Mouse (Mus musculus) forebrain, embryonic 14.5 days (tissue): ENCODE results near the gene Rab5if. TPM values are rescaled to one million over a fixed set of nuclear protein-coding genes. Genes with fewer than 3 reads are reported as not detected.
A peak's percentile ranks its signal among the peaks of the same experiment; 100 is the strongest.
"Not testable (repeated sequence)": the region's sequence is repeated elsewhere in the genome, so short reads cannot be mapped to it uniquely, and the experiment has no call there.

ENCODE experiments used
- ATAC-seq: fragments of 200-750 bp; cut with Nextera tagmentation; 2 replicates; pipeline ENCODE4 v1.8.0; 2017; ENCODE audit warnings: mild to moderate bottlenecking, moderate library complexity
- DNase-seq: peaks from one replicate; pipeline ENCODE4 v3.0.0-alpha.2; 2015; ENCODE audit warnings: low spot score
- H3K27ac ChIP-seq: fragments of 300-500 bp; sonication (generic); 2 replicates; pipeline ENCODE4 v1.5.1; 2014; ENCODE audit warnings: low read depth, mild to moderate bottlenecking, control low read depth, low read length, moderate library complexity
- H3K27me3 ChIP-seq: fragments of 300-500 bp; sonication (generic); replicated peaks from 2 replicates; pipeline ENCODE4 v1.6.1; 2014; ENCODE audit warnings: low read length, control low read depth, mixed read lengths; ENCODE audit not compliant: control insufficient read depth, insufficient read depth
- H3K36me3 ChIP-seq: fragments of 300-500 bp; sonication (generic); 2 replicates; pipeline ENCODE4 v1.6.1; 2014; ENCODE audit warnings: low read length, control low read depth; ENCODE audit not compliant: control insufficient read depth, insufficient read depth
- H3K4me1 ChIP-seq: fragments of 300-500 bp; sonication (generic); 2 replicates; pipeline ENCODE4 v1.6.1; 2014; ENCODE audit warnings: antibody characterized with exemption, low read length, control low read depth; ENCODE audit not compliant: control insufficient read depth, insufficient read depth
- H3K4me2 ChIP-seq: fragments of 300-500 bp; sonication (generic); 2 replicates; pipeline ENCODE4 v1.6.1; 2014; ENCODE audit warnings: mild to moderate bottlenecking, control low read depth, low read length
- H3K4me3 ChIP-seq: fragments of 300-500 bp; sonication (generic); 2 replicates; pipeline ENCODE4 v1.5.1; 2014; ENCODE audit warnings: low read depth, low read length, control low read depth
- H3K9ac ChIP-seq: fragments of 300-500 bp; sonication (generic); 2 replicates; pipeline ENCODE4 v1.6.1; 2014; ENCODE audit warnings: mild to moderate bottlenecking, low read length, control low read depth, moderate library complexity
- H3K9me3 ChIP-seq: fragments of 300-500 bp; sonication (generic); replicated peaks from 2 replicates; pipeline ENCODE4 v1.6.1; 2016; ENCODE audit warnings: low read length, control low read depth, mixed read lengths; ENCODE audit not compliant: control insufficient read depth
- WGBS: fragments of 180-500 bp; shearing (Covaris S2); extraction: QIAGEN DNeasy Blood & Tissue Kit; methylation state at CpG from one replicate; pipeline ENCODE4 v1.1.7; 2014; 5-methylcytosine and 5-hydroxymethylcytosine counted together
- polyA plus RNA-seq: library from polyadenylated mRNA; unstranded; fragments of >200 nt; fragmentation: Nextera tagmentation; extraction: Ambion mirVana; gene quantifications from 2 replicates; pipeline ENCODE4 v1.2.1, GENCODE M21; 2014

The Rab5if gene
- polyA plus RNA-seq, 1 experiment from 2014 or later = 174 TPM

DNA sequence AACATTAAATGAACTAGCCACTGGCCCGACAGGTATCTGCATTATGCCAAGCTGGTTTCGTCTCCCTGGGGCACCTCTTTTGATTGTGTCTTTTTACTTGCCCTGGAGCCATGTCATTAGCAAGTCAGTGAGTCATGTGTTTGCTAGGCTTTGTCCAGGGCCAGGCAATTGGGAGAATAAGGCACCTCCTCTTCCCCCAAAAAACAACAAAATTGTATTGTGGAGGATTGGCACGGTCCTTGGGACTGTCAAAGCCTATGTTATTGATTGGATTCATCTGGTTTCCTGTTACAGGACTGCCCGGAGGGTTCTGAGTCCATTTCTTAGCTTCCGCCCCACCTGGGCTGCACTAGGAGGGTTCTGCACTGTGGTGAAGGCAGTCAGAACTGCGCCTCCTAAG, 15.3 kb upstream of the Rab5if start:
- WGBS = 46% methylated on average over 6 of the region's 6 CpGs
- Histone ChIP-seq H3K9me3 (no peaks in the 10 kb centered on the region), H3K36me3 (peaks cover 65% of the 10 kb centered on the region), H3K4me2 (no peak overlapping the region), H3K9ac (no peak overlapping the region), H3K27ac (no peak overlapping the region), H3K4me3 (no peak overlapping the region), H3K27me3 (no peaks in the 10 kb centered on the region), H3K4me1 (peaks cover 25% of the 10 kb centered on the region)
- ATAC-seq = no peak
- DNase-seq = no peak

DNA sequence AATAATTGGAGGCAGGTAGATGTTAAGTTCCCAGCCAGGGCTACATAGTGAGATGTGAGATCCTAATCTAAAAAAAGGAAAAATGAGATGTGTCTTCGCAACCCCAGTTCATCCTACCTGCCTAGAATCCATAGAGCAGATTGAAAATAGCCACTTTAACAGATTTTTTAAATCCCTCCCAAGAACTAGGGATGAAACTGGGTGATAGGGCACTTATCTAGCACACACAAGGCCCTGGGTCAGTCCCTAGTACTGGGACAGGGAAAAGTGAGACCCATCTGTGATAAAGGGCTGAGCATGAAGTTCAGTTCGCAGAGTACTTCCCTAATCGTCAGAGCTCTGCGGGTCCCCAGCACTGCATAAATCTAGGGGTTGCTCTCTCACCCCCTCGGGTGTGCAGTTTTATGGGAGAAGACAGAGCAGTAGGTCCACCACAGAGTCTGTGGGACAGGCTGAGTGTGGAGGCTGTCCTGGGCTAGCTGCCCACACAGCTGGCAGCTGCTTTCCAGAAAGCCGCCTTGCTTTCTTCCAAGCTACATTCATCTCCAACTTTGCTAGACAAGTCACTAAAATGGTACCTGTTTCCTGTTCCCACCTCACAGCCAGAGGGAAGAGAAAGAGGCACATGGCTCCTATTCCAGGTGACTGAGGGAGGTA, 14.3 kb upstream of the Rab5if start:
- 93% methylated on average over 6 of the region's 6 CpGs for WGBS
- H3K36me3 ChIP-seq = peaks cover 70% of the 10 kb centered on the region
- H3K27ac ChIP-seq = no peak overlapping the region
- H3K4me1 ChIP-seq = peaks cover 15% of the 10 kb centered on the region
- no peaks in the 10 kb centered on the region for H3K27me3 ChIP-seq
- ATAC-seq (no peak), DNase-seq (no peak)
- no peak overlapping the region for H3K9ac ChIP-seq
- no peak overlapping the region for H3K4me3 ChIP-seq
- H3K4me2 ChIP-seq = no peak overlapping the region
- H3K9me3 ChIP-seq = no peaks in the 10 kb centered on the region

DNA sequence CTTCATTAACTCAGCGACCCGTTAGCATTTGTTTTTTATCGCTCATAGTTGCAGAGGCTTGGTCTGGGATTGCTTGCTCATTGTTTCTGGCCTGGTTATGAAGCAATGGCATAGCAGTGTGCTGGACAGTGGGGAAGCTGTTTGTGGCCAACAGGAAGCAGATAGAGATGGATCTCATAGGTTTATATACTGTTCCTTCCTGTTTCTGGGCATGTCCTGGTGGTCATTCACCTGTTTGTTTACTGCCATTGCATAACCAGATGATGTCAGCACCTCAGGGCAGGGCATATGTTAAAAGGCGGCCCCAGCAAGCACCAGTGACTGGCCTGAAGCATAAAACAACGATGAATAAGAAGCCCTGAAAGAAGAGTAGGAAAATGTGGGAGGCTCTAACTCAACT, 12.4 kb upstream of the Rab5if start:
- peaks cover 70% of the 10 kb centered on the region for H3K36me3 ChIP-seq
- no peak overlapping the region for H3K4me2 ChIP-seq
- DNase-seq = no peak
- no peak overlapping the region for H3K9ac ChIP-seq
- ATAC-seq = no peak
- H3K27ac ChIP-seq = no peak overlapping the region
- no peaks in the 10 kb centered on the region for H3K27me3 ChIP-seq
- no peak overlapping the region for H3K4me3 ChIP-seq
- H3K4me1 ChIP-seq = peaks cover under 1% of the 10 kb centered on the region; the same call in 1 of the 2 replicates
- WGBS = 90% methylated on average over 5 of the region's 5 CpGs
- no peaks in the 10 kb centered on the region for H3K9me3 ChIP-seq

DNA sequence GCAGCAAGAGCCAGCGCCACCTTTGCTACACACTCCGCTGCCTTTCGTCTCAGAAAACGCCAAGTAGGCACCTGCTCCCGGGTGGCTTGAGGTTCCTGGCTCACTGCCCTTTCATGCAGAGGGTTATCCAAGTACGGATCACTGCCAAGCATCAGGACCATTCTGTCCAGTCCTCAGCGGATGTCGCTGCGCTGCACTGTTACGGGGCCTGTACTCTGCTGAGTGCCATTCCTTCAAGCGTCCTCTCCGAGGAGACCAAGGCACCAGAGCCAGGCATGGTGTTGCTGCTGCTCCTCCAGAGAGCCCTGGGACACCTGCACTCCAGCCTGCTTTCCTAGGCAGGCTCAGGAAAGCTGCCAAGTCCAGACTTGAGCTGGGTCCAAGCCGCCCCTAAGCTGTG, 9.3 kb upstream of the Rab5if start:
- H3K27ac ChIP-seq, H3K4me3 ChIP-seq, H3K9ac ChIP-seq, H3K4me2 ChIP-seq, H3K4me1 ChIP-seq, H3K27me3 ChIP-seq, DNase-seq, H3K9me3 ChIP-seq: not testable (repeated sequence)
- peaks cover 70% of the 10 kb centered on the region for H3K36me3 ChIP-seq
- 51% methylated on average over 8 of the region's 13 CpGs for WGBS
- ATAC-seq = peak; percentile 33; the same call in 1 of the 2 replicates

DNA sequence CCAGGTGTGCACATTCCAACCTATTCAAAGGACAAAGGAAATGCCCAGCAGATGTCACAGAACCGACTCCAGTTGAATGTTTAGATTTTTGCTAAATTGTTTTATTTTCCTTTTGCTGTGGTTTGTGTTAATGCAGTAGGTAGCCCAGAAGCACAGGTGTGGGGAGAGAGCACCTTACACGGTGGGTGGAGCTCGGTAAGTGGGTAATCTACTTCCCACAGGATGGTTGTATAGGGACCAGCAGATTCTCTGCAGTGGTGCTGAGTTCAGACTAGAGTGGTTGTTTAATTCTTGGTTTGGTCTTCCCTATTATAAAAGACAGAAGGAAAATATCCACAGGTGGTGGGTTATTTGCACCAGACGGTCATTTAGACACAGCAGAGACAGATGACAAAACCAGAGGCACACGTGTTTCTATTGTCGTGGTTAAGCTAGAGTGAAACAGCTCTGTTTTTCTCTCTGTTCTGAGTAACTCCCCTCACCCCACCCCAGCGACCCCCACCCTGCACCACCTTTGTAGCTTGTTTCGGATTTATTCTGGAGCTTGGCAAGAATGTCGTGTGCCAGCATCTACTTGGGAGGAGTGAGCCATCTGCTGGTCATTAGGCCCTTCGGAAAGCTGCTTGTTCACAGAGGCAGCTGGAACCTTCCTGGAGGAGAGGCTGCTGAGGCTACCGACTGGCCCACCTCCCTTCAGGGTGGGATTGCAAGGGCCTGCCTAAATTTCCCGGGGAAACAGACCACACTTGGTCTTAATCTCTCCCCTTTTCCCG, 8.7 kb upstream of the Rab5if start:
- 36% methylated on average over 13 of the region's 13 CpGs for WGBS
- ATAC-seq (peak; percentile 64; the same call in 1 of the 2 replicates), DNase-seq (peak; percentile 82)
- not testable (repeated sequence) for H3K9me3 ChIP-seq, H3K27ac ChIP-seq, H3K27me3 ChIP-seq, H3K4me1 ChIP-seq, H3K4me3 ChIP-seq, H3K9ac ChIP-seq, H3K4me2 ChIP-seq
- peaks cover 70% of the 10 kb centered on the region for H3K36me3 ChIP-seq

DNA sequence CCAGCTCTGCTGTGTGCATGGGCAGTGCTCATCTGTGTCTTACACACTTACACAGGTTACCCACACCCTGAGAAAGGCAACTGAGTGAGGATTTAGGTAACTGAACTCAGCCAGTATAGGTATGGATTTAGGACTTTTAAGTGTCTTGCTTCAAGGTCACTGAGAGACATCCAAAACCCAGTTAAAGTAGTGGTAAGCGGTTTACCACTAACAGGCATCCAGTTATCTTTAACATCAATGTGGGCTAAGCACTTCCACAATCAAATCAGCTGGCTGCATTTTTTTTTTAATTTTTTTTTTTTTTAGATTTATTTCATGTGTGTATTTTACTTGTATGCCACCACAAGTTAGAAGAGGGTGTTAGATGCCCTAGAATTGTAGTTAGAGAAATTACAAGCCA, 6.6 kb upstream of the Rab5if start:
- Histone ChIP-seq H3K4me1 (no peaks in the 10 kb centered on the region), H3K9ac (no peak overlapping the region), H3K9me3 (no peaks in the 10 kb centered on the region), H3K27ac (no peak overlapping the region), H3K4me2 (no peak overlapping the region), H3K4me3 (no peak overlapping the region), H3K36me3 (peaks cover 54% of the 10 kb centered on the region), H3K27me3 (no peaks in the 10 kb centered on the region)
- 92% methylated on average over 1 of the region's 1 CpGs for WGBS
- ATAC-seq (no peak), DNase-seq (no peak)

DNA sequence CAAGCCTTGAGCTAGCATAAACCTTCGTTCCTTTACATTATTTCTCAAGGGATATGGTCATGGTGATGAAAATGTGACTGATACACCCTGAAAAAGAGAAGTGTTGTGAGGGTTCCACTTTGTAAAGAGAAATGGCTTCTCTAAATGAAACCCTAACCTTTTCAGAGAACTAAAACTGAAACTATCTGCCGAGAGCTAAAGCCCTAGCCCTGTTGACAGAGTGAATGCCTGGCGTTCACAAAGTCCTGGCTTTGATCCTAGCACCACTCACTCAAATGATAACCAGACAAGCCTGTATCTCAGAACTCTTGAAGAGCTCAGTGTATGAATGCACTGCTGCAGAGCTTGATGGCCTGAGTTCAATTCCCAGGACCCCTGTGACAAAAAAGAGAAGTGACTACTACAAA, 5.5 kb upstream of the Rab5if start:
- Histone ChIP-seq H3K9ac (no peak overlapping the region), H3K9me3 (no peaks in the 10 kb centered on the region), H3K4me1 (no peaks in the 10 kb centered on the region), H3K27ac (no peak overlapping the region; the same call in 1 of the 2 replicates), H3K27me3 (no peaks in the 10 kb centered on the region), H3K4me3 (no peak overlapping the region), H3K36me3 (peaks cover 45% of the 10 kb centered on the region), H3K4me2 (no peak overlapping the region)
- 80% methylated on average over 3 of the region's 3 CpGs for WGBS
- no peak for ATAC-seq
- DNase-seq = no peak

DNA sequence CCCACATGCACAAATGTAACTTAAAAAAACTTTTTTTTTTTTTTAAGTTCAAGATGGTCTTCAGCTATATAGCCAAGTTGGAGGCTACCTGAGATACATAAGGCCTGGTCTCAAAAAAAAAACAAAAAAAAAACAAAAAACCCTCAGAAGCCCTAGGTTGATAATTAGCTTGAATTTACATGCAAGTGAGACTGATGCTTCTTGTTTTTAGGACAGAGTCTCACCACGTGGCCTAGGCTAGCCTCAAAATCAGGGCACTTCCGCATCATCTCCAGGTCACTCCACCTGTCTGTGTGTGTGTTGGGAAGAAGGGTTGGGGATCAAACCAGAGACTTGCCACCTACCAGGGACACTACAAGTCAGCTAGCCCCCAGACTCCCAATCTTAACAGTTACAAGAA, 5.1 kb upstream of the Rab5if start, which contains the start of gene 4930518I15Rik:
4930518I15Rik (minus strand) TSS at position 112 of the 400 bp plus-strand sequence.
- Histone ChIP-seq H3K36me3 (peaks cover 41% of the 10 kb centered on the region), H3K4me2 (no peak within 1 kb of the TSS), H3K4me3 (no peak within 1 kb of the TSS), H3K27ac (no peak within 1 kb of the TSS; the same call in 1 of the 2 replicates), H3K9ac (no peak within 1 kb of the TSS), H3K27me3 (no peaks in the 10 kb centered on the region), H3K9me3 (no peaks in the 10 kb centered on the region), H3K4me1 (no peaks in the 10 kb centered on the region)
- DNase-seq = no peak
- ATAC-seq = no peak
- WGBS = 85% methylated on average over 2 of the region's 2 CpGs

DNA sequence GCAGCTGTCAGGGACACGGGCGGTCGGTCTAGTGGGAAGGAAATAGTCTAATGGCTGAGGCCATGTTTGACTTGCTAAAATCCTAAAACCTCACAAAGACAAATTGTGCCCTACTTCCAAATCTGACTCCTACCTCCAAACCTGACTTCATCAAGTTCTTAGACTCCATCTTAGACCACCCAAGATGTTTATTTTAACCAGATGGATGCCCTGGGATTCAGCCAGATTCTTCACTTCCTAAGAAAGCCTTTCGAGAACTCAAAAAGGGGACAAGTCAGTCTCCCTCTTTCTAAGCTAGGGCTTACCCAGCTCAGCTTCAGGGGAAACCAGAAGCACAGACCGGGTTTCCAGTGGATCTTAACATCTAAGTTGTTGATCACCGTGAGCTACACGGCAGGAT, 4.3 kb upstream of the Rab5if start:
- Histone ChIP-seq H3K9ac (no peak overlapping the region), H3K4me1 (peaks cover 1% of the 10 kb centered on the region; the same call in 1 of the 2 replicates), H3K4me2 (no peak overlapping the region), H3K36me3 (peaks cover 38% of the 10 kb centered on the region), H3K27me3 (no peaks in the 10 kb centered on the region), H3K27ac (no peak overlapping the region), H3K9me3 (no peaks in the 10 kb centered on the region), H3K4me3 (no peak overlapping the region)
- ATAC-seq (no peak), DNase-seq (no peak)
- WGBS = 85% methylated on average over 7 of the region's 7 CpGs
